In the genomic region with DNA sequence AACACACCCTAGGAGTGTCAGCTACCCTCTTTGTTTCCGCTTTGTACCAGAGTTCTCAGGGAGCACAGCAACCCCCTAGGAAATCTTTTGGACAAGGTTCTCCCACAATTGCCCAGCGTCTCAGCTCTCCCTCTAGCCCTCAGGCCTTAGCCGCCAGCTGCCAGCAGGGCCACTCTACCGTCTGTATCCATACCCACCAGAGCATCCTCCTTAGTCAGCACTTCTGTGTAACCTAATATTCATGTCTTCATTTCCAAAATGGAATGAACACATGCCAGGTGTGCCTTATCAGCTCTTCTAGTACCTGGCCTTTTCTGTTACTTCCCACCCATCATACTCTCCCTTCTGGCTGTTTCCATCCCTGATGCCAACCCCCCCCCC, we compare ENCODE assay signal across 16 mouse cellular contexts.
"Had no signal": no experiment of that assay in that cellular context is flagged by ENCODE, and none has a peak within 500 bp of the region (broad histone marks: within the 10 kb centered on the region; RNA-seq: fewer than 3 reads in every experiment).

No protein-coding gene starts in this region.

- H3K27ac ChIP-seq: kidney, postnatal 0 days; limb, embryonic 15.5 days; liver, embryonic 12.5 days had no signal

- H3K9me3 ChIP-seq: limb, embryonic 15.5 days; liver, embryonic 12.5 days had no signal

- H3K4me3 ChIP-seq: left cerebral cortex, adult 2 months; limb, embryonic 15.5 days; liver, embryonic 12.5 days had no signal

- H3K4me2 ChIP-seq: limb, embryonic 15.5 days; liver, embryonic 12.5 days; lung, embryonic 14.5 days had no signal

- H3K9ac ChIP-seq: limb, embryonic 15.5 days; liver, embryonic 12.5 days; lung, embryonic 14.5 days had no signal

- H3K36me3 ChIP-seq: limb, embryonic 15.5 days; liver, embryonic 12.5 days had no signal

- H3K4me1 ChIP-seq: limb, embryonic 15.5 days; liver, embryonic 12.5 days had no signal

- DNase-seq: kidney, adult 8-10 months; kidney, postnatal 4 days; lung, embryonic 14.5 days; lung, postnatal 10 days; lung, postnatal 4 days; midbrain, embryonic 14.5 days; retina, postnatal 1 day; right cerebral cortex, postnatal 4 days; spleen, adult 18-20 months; thymus, adult 2 months; thymus, postnatal 36 days had no signal

- H3K27me3 ChIP-seq: limb, embryonic 15.5 days; liver, embryonic 12.5 days had no signal

- ATAC-seq: intestine, postnatal 0 days; liver, embryonic 12.5 days had no signal
